Mouse (Mus musculus) thymus, adult 2 months (tissue): ENCODE data around the gene Nisch.

Experiments
- CTCF ChIP-seq: fragments of 200-500 bp; IDR thresholded peaks from 2 replicates; pipeline ENCODE4 v1.5.1; 2012; ENCODE audit warnings: mild to moderate bottlenecking, control low read depth, low read length, moderate library complexity, borderline replicate concordance; ENCODE audit not compliant: control insufficient read depth, poor library complexity, insufficient read depth; ENCODE audit errors: extremely low read depth
- POLR2A ChIP-seq: fragments of 200-500 bp; IDR thresholded peaks from 2 replicates; pipeline ENCODE4 v1.6.1; 2012; ENCODE audit warnings: mild to moderate bottlenecking, low read length, control low read depth, moderate library complexity; ENCODE audit not compliant: control insufficient read depth, poor library complexity, insufficient read depth; ENCODE audit errors: extremely low read depth

DNA sequence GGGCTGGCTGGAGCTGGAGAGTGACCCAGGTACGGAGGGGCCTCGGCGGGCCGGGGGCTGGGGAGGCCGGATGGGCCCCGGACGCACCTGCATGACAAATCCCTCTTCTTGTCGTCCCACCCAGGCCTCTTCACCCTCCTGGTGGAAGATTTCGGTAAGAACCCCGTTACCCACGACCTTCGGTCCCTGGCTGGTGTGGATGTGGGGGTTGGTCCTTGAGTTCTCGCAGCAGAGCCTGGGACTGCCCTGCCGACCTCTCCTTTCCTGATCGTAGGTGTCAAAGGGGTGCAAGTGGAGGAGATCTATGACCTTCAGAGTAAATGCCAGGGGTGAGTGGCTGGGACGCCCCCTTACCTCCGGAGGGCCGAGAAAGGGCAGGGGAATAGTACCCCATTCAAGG is 34.9 kb upstream of the Nisch start:
- TF ChIP-seq POLR2A (no peak), CTCF (no peak)
